Mouse (Mus musculus) liver, embryonic 11.5 days (tissue): ENCODE measurements around the gene Bcan. TPM values are rescaled to one million over a fixed set of nuclear protein-coding genes. Genes with fewer than 3 reads are reported as not detected.

Source experiments
- ATAC-seq: fragments of 200-750 bp; cut with Nextera tagmentation; replicated peaks from 2 replicates; pipeline ENCODE4 v1.8.0; 2017; ENCODE audit warnings: moderate number of reproducible peaks, mild to moderate bottlenecking, moderate TSS enrichment, moderate library complexity; ENCODE audit not compliant: low FRiP score
- DNase-seq: peaks from one replicate; pipeline ENCODE4 v3.0.0-alpha.2; 2017; ENCODE audit warnings: low spot score
- H3K27ac ChIP-seq: fragments of 300-500 bp; sonication (generic); 2 replicates; pipeline ENCODE4 v1.5.1; 2014; ENCODE audit warnings: mild to moderate bottlenecking, low read depth, low read length, control low read depth
- H3K27me3 ChIP-seq: fragments of 300-500 bp; sonication (generic); replicated peaks from 2 replicates; pipeline ENCODE4 v1.6.1; 2014; ENCODE audit warnings: low read length, mixed read lengths; ENCODE audit not compliant: control insufficient read depth, insufficient read depth
- H3K36me3 ChIP-seq: fragments of 300-500 bp; sonication (generic); 2 replicates; pipeline ENCODE4 v1.6.1; 2014; ENCODE audit warnings: mild to moderate bottlenecking, low read length, moderate library complexity, mixed read lengths; ENCODE audit not compliant: control insufficient read depth, insufficient read depth
- H3K4me1 ChIP-seq: fragments of 300-500 bp; sonication (generic); replicated peaks from 2 replicates; pipeline ENCODE4 v1.6.1; 2014; ENCODE audit warnings: low read length, mixed read lengths; ENCODE audit not compliant: control insufficient read depth, insufficient read depth
- H3K4me2 ChIP-seq: fragments of 300-500 bp; sonication (generic); 2 replicates; pipeline ENCODE4 v1.6.1; 2014; ENCODE audit warnings: mild to moderate bottlenecking, control low read depth, moderate library complexity
- H3K4me3 ChIP-seq: fragments of 300-500 bp; sonication (generic); 2 replicates; pipeline ENCODE4 v1.5.1; 2014; ENCODE audit warnings: low read depth, low read length, control low read depth
- H3K9ac ChIP-seq: fragments of 300-500 bp; sonication (generic); 2 replicates; pipeline ENCODE4 v1.6.1; 2014; ENCODE audit warnings: low read depth, low read length, control low read depth
- H3K9me3 ChIP-seq: fragments of 300-500 bp; sonication (generic); 2 replicates; pipeline ENCODE4 v1.6.1; 2016; ENCODE audit warnings: low read length, inconsistent platforms, mixed read lengths; ENCODE audit not compliant: control insufficient read depth
- WGBS: fragments of 180-500 bp; shearing (Covaris S2); extraction: QIAGEN DNeasy Blood & Tissue Kit; methylation state at CpG from one replicate; pipeline ENCODE4 v1.1.7; 2014; 5-methylcytosine and 5-hydroxymethylcytosine counted together
- polyA plus RNA-seq: library from polyadenylated mRNA; unstranded; fragments of >200 nt; fragmentation: Nextera tagmentation; extraction: Ambion mirVana; gene quantifications from 2 replicates; pipeline ENCODE4 v1.2.1, GENCODE M21; 2014

The Bcan gene
- polyA plus RNA-seq, 1 experiment from 2014 or later, result not detected

- no peak overlapping the region for H3K27ac ChIP-seq
- no peaks in the 10 kb centered on the region for H3K36me3 ChIP-seq
- peaks cover 96% of the 10 kb centered on the region for H3K27me3 ChIP-seq
- WGBS, result 2% methylated on average over 38 of the region's 38 CpGs
- H3K4me3 ChIP-seq, result peak overlapping the region; percentile 34
- H3K9me3 ChIP-seq, result no peaks in the 10 kb centered on the region
- DNase-seq, result no peak
- H3K4me1 ChIP-seq, result no peaks in the 10 kb centered on the region; the same call in 1 of the 2 replicates
- no peak overlapping the region for H3K9ac ChIP-seq
- no peak overlapping the region for H3K4me2 ChIP-seq
- no peak for ATAC-seq
These were observed 661 bp downstream of the Bcan start for GRCm38 (mm10) chr3:87999243-87999895.

GRCm38 (mm10) chr3:87998747-87999146 is 1.3 kb downstream of the Bcan start:
- peaks cover 100% of the 10 kb centered on the region for H3K27me3 ChIP-seq
- WGBS, result 7% methylated on average over 5 of the region's 7 CpGs
- no peak overlapping the region for H3K27ac ChIP-seq
- H3K4me3 ChIP-seq, result no peak overlapping the region
- H3K9ac ChIP-seq, result no peak overlapping the region
- H3K36me3 ChIP-seq, result no peaks in the 10 kb centered on the region
- DNase-seq, result no peak
- no peaks in the 10 kb centered on the region; the same call in 1 of the 2 replicates for H3K4me1 ChIP-seq
- no peaks in the 10 kb centered on the region for H3K9me3 ChIP-seq
- H3K4me2 ChIP-seq, result no peak overlapping the region
- no peak for ATAC-seq

- no peak for DNase-seq
- WGBS, result 3% methylated on average over 49 of the region's 49 CpGs
- no peak overlapping the region for H3K9ac ChIP-seq
These were observed 2.9 kb downstream of the Bcan start for GRCm38 (mm10) chr3:87996971-87997614.

GRCm38 (mm10) chr3:87996401-87996800 is 3.6 kb downstream of the Bcan start:
- Histone ChIP-seq H3K27me3 (peaks cover 94% of the 10 kb centered on the region), H3K9me3 (no peaks in the 10 kb centered on the region), H3K27ac (no peak overlapping the region), H3K36me3 (no peaks in the 10 kb centered on the region), H3K9ac (no peak overlapping the region), H3K4me3 (no peak overlapping the region), H3K4me2 (no peak overlapping the region), H3K4me1 (no peaks in the 10 kb centered on the region; the same call in 1 of the 2 replicates)
- ATAC-seq (no peak), DNase-seq (no peak)
- WGBS, result 2% methylated on average over 15 of the region's 15 CpGs

More at GRCm38 (mm10) chr3:87996971-87997614, 2.9 kb downstream of the Bcan start:
- peaks cover 99% of the 10 kb centered on the region for H3K27me3 ChIP-seq
- H3K36me3 ChIP-seq, result no peaks in the 10 kb centered on the region
- peak overlapping the region; percentile 65 for H3K4me2 ChIP-seq
- no peak for ATAC-seq
- no peaks in the 10 kb centered on the region for H3K9me3 ChIP-seq
- no peaks in the 10 kb centered on the region; the same call in 1 of the 2 replicates for H3K4me1 ChIP-seq
- peak overlapping the region; percentile 44 for H3K4me3 ChIP-seq
- no peak overlapping the region for H3K27ac ChIP-seq

- Histone ChIP-seq H3K36me3 (no peaks in the 10 kb centered on the region), H3K4me3 (no peak overlapping the region), H3K27ac (no peak overlapping the region), H3K4me2 (no peak overlapping the region), H3K27me3 (peaks cover 93% of the 10 kb centered on the region), H3K4me1 (no peaks in the 10 kb centered on the region; the same call in 1 of the 2 replicates), H3K9me3 (no peaks in the 10 kb centered on the region), H3K9ac (no peak overlapping the region)
- DNase-seq (no peak), ATAC-seq (no peak)
- WGBS, result 33% methylated on average over 11 of the region's 11 CpGs
These were observed 4.7 kb downstream of the Bcan start for GRCm38 (mm10) chr3:87995331-87995730.

- peak; percentile 58 for DNase-seq
- ATAC-seq, result no peak
These were observed 6.6 kb downstream of the Bcan start for GRCm38 (mm10) chr3:87993436-87993835.

GRCm38 (mm10) chr3:87989935-87990334 is 10.1 kb downstream of the Bcan start:
- no peak overlapping the region for H3K4me3 ChIP-seq
- no peak overlapping the region for H3K9ac ChIP-seq
- H3K4me2 ChIP-seq, result no peak overlapping the region
- 30% methylated on average over 10 of the region's 10 CpGs for WGBS
- peaks cover 12% of the 10 kb centered on the region for H3K4me1 ChIP-seq
- no peak for DNase-seq
- peaks cover 58% of the 10 kb centered on the region for H3K27me3 ChIP-seq
- no peaks in the 10 kb centered on the region for H3K36me3 ChIP-seq
- no peak for ATAC-seq
- no peak overlapping the region for H3K27ac ChIP-seq
- H3K9me3 ChIP-seq, result no peaks in the 10 kb centered on the region

More at GRCm38 (mm10) chr3:87993436-87993835, 6.6 kb downstream of the Bcan start:
- H3K27ac ChIP-seq, result no peak overlapping the region
- no peaks in the 10 kb centered on the region for H3K9me3 ChIP-seq
- H3K4me3 ChIP-seq, result no peak overlapping the region
- H3K27me3 ChIP-seq, result peaks cover 89% of the 10 kb centered on the region
- no peaks in the 10 kb centered on the region for H3K36me3 ChIP-seq
- WGBS, result 0% methylated on average over 6 of the region's 6 CpGs
- H3K9ac ChIP-seq, result no peak overlapping the region
- H3K4me1 ChIP-seq, result no peaks in the 10 kb centered on the region; the same call in 1 of the 2 replicates
- H3K4me2 ChIP-seq, result no peak overlapping the region

- DNase-seq (no peak), ATAC-seq (0 out of 2 replicates have a peak, but pooled peaks have one; percentile 0)
- Histone ChIP-seq H3K36me3 (no peaks in the 10 kb centered on the region), H3K27ac (no peak overlapping the region), H3K4me3 (peak overlapping the region; percentile 45), H3K27me3 (peaks cover 40% of the 10 kb centered on the region), H3K4me1 (peaks cover 22% of the 10 kb centered on the region), H3K9ac (no peak overlapping the region), H3K4me2 (peak overlapping the region; percentile 75), H3K9me3 (no peaks in the 10 kb centered on the region)
- WGBS, result 9% methylated on average over 15 of the region's 15 CpGs
These were observed 12.0 kb downstream of the Bcan start for GRCm38 (mm10) chr3:87988068-87988467.
